Comparison of ENCODE assay signal across 8 mouse cellular contexts in the genomic region with DNA sequence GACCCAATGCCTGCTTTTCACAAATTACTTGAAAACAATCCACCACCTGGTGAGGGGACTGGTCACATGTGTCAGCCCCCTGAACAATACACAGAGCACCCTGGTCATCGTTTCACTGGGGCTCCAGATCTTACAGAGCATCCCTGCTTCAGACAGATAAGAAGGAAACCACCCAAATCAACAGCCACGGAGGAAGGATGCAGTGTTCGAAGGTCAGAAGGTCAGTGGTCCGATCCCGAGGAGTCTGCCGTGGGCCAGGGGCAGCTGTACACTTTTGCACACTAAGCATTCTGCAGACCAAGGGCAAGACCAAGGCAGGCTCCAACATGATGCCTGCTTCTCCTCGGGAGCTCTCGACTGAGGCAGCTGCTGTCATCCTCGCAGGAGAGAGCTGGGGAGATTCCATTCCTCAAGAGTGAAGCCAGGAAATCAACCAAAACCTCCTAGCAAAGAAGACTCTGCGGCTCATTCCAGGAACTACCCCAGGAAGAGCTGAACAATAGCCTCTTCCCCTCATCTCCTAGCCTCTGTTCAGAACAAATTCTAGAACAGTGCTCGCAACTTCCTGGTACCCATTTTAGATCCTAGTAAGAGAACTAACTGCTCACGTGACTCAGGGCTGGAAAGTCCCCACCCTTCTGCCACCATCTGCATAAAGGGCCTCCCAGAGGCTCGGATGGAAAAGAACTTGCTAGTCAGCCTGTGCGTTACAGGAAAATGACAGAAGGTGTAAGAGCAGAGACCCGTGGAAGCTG. TPM values are rescaled to one million over a fixed set of nuclear protein-coding genes. Genes with fewer than 3 reads are reported as not detected.
DNase-seq lines count a peak whose midpoint lies in the region; ATAC-seq and TF ChIP-seq lines count a peak whose summit lies in the region.

No protein-coding gene starts in this region.

- TF ChIP-seq POLR2A in ES-Bruce4 (IDR thresholded peaks at IDR 0.05; ENCODE audit: insufficient read depth, low read length), result no peak
- TF ChIP-seq POLR2A in cerebellum, adult 2 months (IDR thresholded peaks at IDR 0.05; ENCODE audit: borderline replicate concordance, insufficient read depth, low read length), result no peak

- H3K27me3 ChIP-seq in ES-Bruce4 (ENCODE audit: control insufficient read depth, insufficient read depth, low read length, poor library complexity, severe bottlenecking), result no peaks in the 10 kb centered on the region
- no peaks in the 10 kb centered on the region for H3K27me3 ChIP-seq in heart, embryonic 13.5 days (replicated peaks)
- no peaks in the 10 kb centered on the region for H3K27me3 ChIP-seq in forebrain, embryonic 13.5 days
- H3K27me3 ChIP-seq in cerebellum, adult 2 months (ENCODE audit: control insufficient read depth, insufficient read depth, low read length), result no peaks in the 10 kb centered on the region

- 38% methylated on average over 15 of the region's 15 CpGs for WGBS in heart, embryonic 13.5 days
- 74% methylated on average over 15 of the region's 15 CpGs for WGBS in forebrain, embryonic 13.5 days
- 49% methylated on average over 15 of the region's 15 CpGs for WGBS in cerebellum, adult 2 months

- peak overlapping the region; percentile 30 for H3K4me2 ChIP-seq in heart, embryonic 13.5 days
- H3K4me2 ChIP-seq in forebrain, embryonic 13.5 days, result no peak overlapping the region

- H3K4me3 ChIP-seq in ES-Bruce4 (ENCODE audit: low read depth, low read length), result no peak overlapping the region
- H3K4me3 ChIP-seq in heart, embryonic 13.5 days, result no peak overlapping the region
- no peak overlapping the region for H3K4me3 ChIP-seq in forebrain, embryonic 13.5 days
- no peak overlapping the region for H3K4me3 ChIP-seq in cerebellum, adult 2 months (replicated peaks; ENCODE audit: insufficient read depth, low read depth, low read length)

- H3K9ac ChIP-seq in ES-Bruce4 (ENCODE audit: low read depth, poor library complexity, severe bottlenecking), result no peak overlapping the region
- H3K9ac ChIP-seq in heart, embryonic 13.5 days, result no peak overlapping the region
- no peak overlapping the region for H3K9ac ChIP-seq in forebrain, embryonic 13.5 days

- H3K9me3 ChIP-seq in ES-Bruce4 (replicated peaks; ENCODE audit: control insufficient read depth, insufficient read depth, low read length, poor library complexity, severe bottlenecking), result no peaks in the 10 kb centered on the region; the same call in 1 of the 2 replicates
- H3K9me3 ChIP-seq in heart, embryonic 13.5 days, result no peaks in the 10 kb centered on the region
- no peaks in the 10 kb centered on the region for H3K9me3 ChIP-seq in forebrain, embryonic 13.5 days (replicated peaks)

- no peaks in the 10 kb centered on the region for H3K4me1 ChIP-seq in ES-Bruce4 (ENCODE audit: control insufficient read depth, insufficient read depth, low read length)
- peaks cover 43% of the 10 kb centered on the region for H3K4me1 ChIP-seq in heart, embryonic 13.5 days
- 0 out of 2 replicates have a peak, but pooled peaks cover 4% of the 10 kb centered on the region for H3K4me1 ChIP-seq in forebrain, embryonic 13.5 days
- H3K4me1 ChIP-seq in cerebellum, adult 2 months (ENCODE audit: control insufficient read depth, insufficient read depth, low read length), result peaks cover 35% of the 10 kb centered on the region

- TF ChIP-seq CTCF in ES-Bruce4 (IDR thresholded peaks at IDR 0.05; ENCODE audit: low read depth, low read length), result no peak
- no peak for TF ChIP-seq CTCF in cerebellum, adult 2 months (IDR thresholded peaks at IDR 0.05; ENCODE audit: borderline replicate concordance, insufficient read depth, low read depth, low read length)

- 0 out of 2 replicates have a peak, but pooled peaks have one; percentile 19 for TF ChIP-seq EP300 in ES-Bruce4 (IDR thresholded peaks at IDR 0.05; ENCODE audit: insufficient read depth, low read depth, low read length)

- DNase-seq in B cell, adult 2 months, result peak; percentile 71 to 78
- DNase-seq in kidney, postnatal 25 days, result peak; percentile 44 to 72
- no peak for DNase-seq in frontal cortex, adult 2 months (ENCODE audit: extremely low spot score in 1 of 2, low spot score in 1 of 2)
- DNase-seq in cerebellum, adult 2 months, result no peak

- peak overlapping the region; percentile 22; the same call in 1 of the 2 replicates for H3K27ac ChIP-seq in ES-Bruce4 (ENCODE audit: insufficient read depth, low read length)
- H3K27ac ChIP-seq in heart, embryonic 13.5 days (replicated peaks), result peak overlapping the region; percentile 72
- H3K27ac ChIP-seq in forebrain, embryonic 13.5 days, result no peak overlapping the region
- no peak overlapping the region for H3K27ac ChIP-seq in cerebellum, adult 2 months (ENCODE audit: insufficient read depth, low read length)

- ATAC-seq in heart, embryonic 13.5 days (ENCODE audit: extremely low read depth, insufficient number of reproducible peaks, low FRiP score, low TSS enrichment), result no peak
- ATAC-seq in megakaryocyte progenitor cell, adult 5-6 weeks (replicated peaks; ENCODE audit: poor library complexity), result peak; percentile 53
- no peak for ATAC-seq in forebrain, embryonic 13.5 days

- no peaks in the 10 kb centered on the region for H3K36me3 ChIP-seq in ES-Bruce4 (ENCODE audit: control insufficient read depth, insufficient read depth, low read length, poor library complexity, severe bottlenecking)
- no peaks in the 10 kb centered on the region for H3K36me3 ChIP-seq in heart, embryonic 13.5 days
- H3K36me3 ChIP-seq in forebrain, embryonic 13.5 days (ENCODE audit: poor library complexity, severe bottlenecking), result no peaks in the 10 kb centered on the region

RNA-seq across cellular contexts. Expression of gene Xxylt1, which starts 14.7 kb away (rescaled TPM):
- polyA plus RNA-seq in ES-Bruce4 (2011; ENCODE audit: insufficient read depth, insufficient read length, low read depth, missing spikeins), result 14.8 and 15.7 TPM in 2 replicates
- 8.4 and 9.8 TPM in 2 replicates for polyA plus RNA-seq in heart, embryonic 13.5 days (2015; fragmentation: Nextera tagmentation; extraction: Ambion mirVana)
- 14.5 and 16.0 TPM in 2 replicates for total RNA-seq in megakaryocyte progenitor cell, adult 5-6 weeks (2015)
- total RNA-seq in megakaryocyte progenitor cell, adult 5-6 weeks (2017), result 11.8 and 17.0 TPM in 2 replicates
- 12.9 and 14.3 TPM in 2 replicates for polyA plus RNA-seq in frontal cortex, adult 2 months (2012; rRNA removed)
- 7.3 and 7.5 TPM in 2 replicates for polyA plus RNA-seq in forebrain, embryonic 13.5 days (2015; fragmentation: Nextera tagmentation; extraction: Ambion mirVana)
- polyA plus RNA-seq in cerebellum, adult 2 months (2012; rRNA removed), result 20.7 and 22.4 TPM in 2 replicates

Comparison
In these comparisons a context has a peak if more than half of its experiments do, and no peak if none do; other contexts are left out.
1. DNase-seq: peak in B cell, adult 2 months (2 of 2) and kidney, postnatal 25 days (2 of 2); none in frontal cortex, adult 2 months (0 of 2) and cerebellum, adult 2 months (0 of 2).
2. H3K27ac ChIP-seq: peak in ES-Bruce4 (single experiment) and heart, embryonic 13.5 days (single experiment); none in forebrain, embryonic 13.5 days (single experiment) and cerebellum, adult 2 months (single experiment).